Mouse (Mus musculus): ENCODE measurements around the gene Ap3b2.

- TF ChIP-seq ZNF384 (IDR thresholded peaks at IDR 0.05; ENCODE audit: low read depth, low read length): no peak
- TF ChIP-seq NELFE (IDR thresholded peaks at IDR 0.05; ENCODE audit: low read depth, low read length): no peak
- TF ChIP-seq MAX (IDR thresholded peaks at IDR 0.05; ENCODE audit: low read length): no peak
- no peak for TF ChIP-seq EP300 (IDR thresholded peaks at IDR 0.05; ENCODE audit: low read length)
- no peak for TF ChIP-seq ZC3H11A (IDR thresholded peaks at IDR 0.05; ENCODE audit: low read depth, low read length)
- TF ChIP-seq USF2 (conservative IDR thresholded peaks at IDR 0.05; ENCODE audit: low read depth, low read length): no peak
- TF ChIP-seq JUND (conservative IDR thresholded peaks at IDR 0.05; ENCODE audit: low read depth, low read length): no peak
- no peak for TF ChIP-seq UBTF (IDR thresholded peaks at IDR 0.05; ENCODE audit: low read depth, low read length)
- TF ChIP-seq E2F4 (IDR thresholded peaks at IDR 0.05; ENCODE audit: insufficient replicate concordance, low read depth, low read length): no peak
- no peak for TF ChIP-seq USF1 (IDR thresholded peaks at IDR 0.05; ENCODE audit: low read depth, low read length)
- TF ChIP-seq CTCF (conservative IDR thresholded peaks at IDR 0.05 in 1 of 2, IDR thresholded peaks at IDR 0.05 in 1 of 2; ENCODE audit: low read depth in 2 of 2, low read length in 2 of 2): no peak
- TF ChIP-seq POLR2A (IDR thresholded peaks at IDR 0.05; ENCODE audit: low read depth, low read length): no peak
- no peak for TF ChIP-seq ZMIZ1 (IDR thresholded peaks at IDR 0.05; ENCODE audit: low read depth, low read length)
Measured at GRCm38 (mm10) chr7:81531462-81531861, 37.7 kb upstream of the Ap3b2 start.

All from CH12.LX (cell line).